Mouse (Mus musculus): ENCODE data around the gene Ino80e.
A peak's percentile ranks its signal among the peaks of the same experiment; 100 is the strongest.
"Not testable (repeated sequence)": the region's sequence is repeated elsewhere in the genome, so short reads cannot be mapped to it uniquely, and the experiment has no call there.

Ino80e gene

DNA sequence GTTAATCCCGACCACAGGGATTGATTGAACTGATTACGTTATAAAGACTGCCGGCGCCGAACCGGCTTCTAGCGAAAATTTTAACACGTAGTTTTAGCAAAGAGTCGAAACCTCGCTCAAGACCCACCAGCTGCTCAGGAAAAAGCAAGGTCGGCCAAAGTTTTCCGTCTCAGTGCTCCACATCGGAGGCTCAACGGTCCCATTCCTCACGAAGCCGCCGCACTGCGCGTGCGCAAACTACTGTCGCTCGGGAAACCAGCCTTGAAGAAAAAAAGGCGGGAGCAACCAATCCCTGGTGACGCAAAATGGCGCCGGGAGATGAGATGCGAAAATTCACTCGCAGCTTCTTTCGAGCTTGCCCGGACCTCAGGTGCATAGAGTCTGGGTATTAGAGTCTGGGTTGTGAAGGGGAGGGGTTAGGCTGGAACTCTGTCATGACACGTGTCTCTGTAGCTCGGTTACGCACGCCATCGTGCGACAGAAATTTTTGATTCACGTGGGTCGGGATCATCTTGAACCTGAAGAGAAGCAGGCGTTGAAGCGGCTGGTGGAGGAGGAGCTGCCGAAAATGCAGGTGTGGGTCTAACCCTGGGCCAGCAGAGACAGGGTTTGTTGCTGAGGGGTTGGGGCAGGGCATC lies at the start of gene Ino80e:
TSS of gene Ino80e (minus strand) at position 231 of the 638 bp plus-strand sequence.
- peak; percentile 92 to 94 for DNase-seq (ENCODE audit: low spot score in 2 of 2)

DNA sequence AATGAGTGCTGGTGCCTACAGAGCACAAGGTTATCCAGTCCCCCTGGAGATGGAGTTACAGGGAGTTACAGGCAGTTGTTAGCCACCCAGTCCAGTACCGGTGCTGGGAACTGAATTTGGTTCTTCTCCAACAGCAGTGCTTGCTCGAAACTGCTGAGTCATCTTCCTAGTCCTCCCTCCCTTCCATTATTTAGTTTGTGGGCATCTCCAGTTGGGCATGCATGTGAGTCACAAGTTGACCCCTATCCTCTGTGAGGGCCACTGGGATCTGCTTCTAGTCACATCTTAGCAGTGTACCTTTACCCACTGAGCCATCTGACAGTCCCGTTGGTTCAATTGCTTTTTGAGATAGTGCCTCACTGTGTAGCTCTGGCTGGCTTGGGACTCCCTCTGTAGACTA lies 43.4 kb upstream of the Ino80e start:
- no peak for DNase-seq (ENCODE audit: low spot score in 2 of 2)

DNA sequence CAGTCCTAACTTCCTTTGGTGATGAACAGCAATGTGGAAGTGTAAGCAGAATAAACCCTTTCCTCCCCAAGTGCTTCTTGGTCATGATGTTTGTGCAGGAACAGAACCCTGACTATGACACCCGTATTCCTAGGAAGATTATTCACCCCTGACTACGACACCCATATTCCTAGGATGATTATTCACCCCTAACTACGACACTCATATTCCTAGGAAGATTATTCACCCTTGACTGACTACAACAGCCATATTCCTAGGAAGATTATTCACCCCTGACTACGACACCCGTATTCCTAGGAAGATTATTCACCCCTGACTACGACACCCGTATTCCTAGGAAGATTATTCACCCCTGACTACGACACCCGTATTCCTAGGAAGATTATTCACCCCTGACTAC lies 37.6 kb upstream of the Ino80e start:
- not testable (repeated sequence) for DNase-seq (ENCODE audit: low spot score in 2 of 2)

DNA sequence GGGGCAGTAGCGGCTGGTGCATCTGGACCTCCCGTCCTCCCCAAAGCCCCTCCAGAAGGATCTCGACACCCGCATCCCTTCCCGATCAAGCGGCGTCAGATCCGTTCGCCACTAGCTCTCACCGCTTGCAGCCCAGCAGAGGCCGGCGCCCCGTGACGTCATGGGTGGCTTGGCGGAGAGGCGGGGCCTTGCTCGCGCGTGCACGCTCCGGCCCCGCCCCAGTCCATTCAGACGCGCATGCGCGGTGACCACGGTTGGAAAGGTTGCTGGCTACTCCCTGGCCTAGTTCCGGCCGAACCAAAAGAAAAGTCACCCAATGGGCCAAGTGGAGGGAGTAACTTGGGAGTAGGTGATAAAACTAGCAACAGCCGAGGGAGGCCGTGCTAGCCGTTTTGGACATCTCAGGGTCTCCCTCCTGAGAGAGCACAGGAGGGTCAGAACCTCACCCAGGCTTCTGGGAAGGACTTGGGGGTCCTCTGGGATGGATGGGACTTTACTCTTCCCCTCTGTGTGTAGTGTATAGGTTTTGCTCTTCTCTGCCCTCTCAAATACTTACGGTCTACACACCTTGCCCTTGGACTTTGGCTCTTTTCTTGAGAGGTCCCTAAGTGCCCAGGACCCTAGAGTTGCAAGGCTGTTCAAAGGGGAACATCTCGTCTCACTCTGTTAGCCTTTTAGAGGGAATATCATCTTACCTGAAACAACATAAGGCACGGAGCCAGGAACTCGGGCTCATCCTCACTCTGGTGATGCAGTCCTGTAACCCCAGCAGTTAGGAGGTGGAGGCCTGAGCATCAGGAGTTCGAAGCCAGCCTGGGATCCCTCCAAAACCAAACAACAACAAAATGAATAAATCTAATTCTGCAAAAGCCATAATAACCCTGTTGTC lies 36.2 kb upstream of the Ino80e start:
- DNase-seq (ENCODE audit: low spot score in 2 of 2) = peak; percentile 87 to 96

DNA sequence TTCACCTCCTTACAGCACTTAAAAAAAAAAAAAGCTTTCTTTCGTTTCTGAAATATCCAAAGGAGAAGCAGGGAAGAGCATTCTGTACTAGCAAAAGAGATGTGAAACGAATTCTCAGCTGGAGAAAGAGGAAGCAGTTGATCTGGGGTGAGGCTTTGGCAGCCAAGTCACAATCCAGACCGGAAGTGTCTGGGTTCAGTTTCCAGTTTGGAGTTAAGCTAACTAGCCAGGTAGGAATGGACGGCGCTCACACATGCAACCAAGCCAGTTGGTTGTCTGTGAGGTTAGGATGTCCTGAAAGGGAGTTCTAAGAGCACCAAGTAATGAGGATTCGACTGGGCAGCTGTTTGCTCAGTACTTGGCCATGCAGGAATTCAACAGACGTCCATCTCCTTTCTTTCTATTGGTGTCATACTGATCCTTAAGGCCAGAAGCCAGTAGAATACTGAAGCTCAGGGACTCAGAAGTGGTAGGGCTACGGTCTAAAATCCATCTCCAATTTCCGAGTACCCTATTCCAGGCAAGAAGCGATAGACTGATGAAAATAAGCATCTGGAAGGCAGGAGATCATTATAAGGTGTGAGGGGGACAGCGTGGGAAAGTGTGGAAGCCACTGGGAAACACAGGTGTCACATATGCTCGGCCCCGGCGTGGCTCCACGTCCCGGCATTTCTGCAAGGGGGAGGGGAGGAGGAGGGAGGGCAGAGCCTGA lies 35.4 kb upstream of the Ino80e start:
- peak in 1 of 2 experiments; percentile 15 for DNase-seq (ENCODE audit: low spot score in 2 of 2)

DNA sequence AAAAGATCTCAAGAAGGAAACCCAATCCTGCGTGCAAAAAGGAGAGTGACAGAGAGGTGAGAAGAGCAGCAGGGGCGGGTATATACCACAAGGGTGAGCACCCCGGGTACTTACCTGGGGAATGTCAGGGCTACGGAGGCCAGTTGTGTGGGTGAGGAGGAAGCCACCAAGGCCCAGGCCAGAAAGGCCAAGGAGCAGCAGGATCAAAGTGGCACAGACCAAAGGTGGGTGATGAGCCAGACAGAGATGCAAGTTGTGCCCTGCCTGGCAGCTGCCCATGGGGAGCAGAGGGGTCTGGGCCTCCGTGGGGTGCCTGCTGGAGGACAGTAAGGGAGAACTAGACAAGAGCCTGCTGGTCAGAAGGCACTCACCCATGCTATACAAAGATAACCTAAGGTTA lies 34.7 kb upstream of the Ino80e start:
- no peak for DNase-seq (ENCODE audit: low spot score in 2 of 2)

DNA sequence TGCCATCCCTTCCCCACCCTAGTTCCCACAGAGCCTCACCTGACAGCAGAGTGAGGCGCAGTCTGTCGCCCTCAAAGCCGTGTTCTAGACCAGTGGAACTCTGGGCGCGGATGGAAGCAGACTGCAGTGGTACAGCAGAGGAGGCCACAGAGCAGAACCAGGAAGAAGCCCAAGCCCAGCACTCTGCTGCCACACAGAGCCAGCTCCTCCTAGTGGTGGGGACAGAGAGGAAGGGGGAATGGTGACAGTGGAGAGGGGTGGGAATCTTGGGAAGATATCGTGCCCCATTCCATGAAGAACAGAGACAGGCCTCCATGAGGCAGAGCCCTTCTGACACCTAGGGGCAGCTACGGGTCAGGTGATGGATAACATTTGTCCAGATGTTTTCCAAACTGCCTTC lies 26.7 kb upstream of the Ino80e start:
- DNase-seq (ENCODE audit: low spot score in 2 of 2) = no peak

DNA sequence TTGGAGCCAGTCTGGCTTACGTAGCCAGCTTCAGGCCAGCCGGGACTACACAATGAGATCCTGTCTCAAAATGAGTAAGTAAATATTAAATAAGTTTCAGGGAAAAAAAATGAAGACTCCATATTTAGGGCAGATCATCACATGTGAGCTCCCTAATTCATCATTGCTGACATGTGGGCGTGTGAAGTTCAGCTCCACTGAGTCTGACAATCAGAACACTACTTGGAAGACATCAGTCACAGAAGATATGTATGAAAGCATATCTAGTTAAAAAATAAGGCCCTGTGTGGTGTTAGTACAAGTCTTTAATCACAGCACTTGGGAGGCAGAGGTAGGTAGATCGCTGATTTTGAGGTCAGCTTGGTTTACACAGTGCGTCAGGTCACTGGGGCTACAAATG lies 25.1 kb upstream of the Ino80e start:
- DNase-seq (ENCODE audit: low spot score in 2 of 2) = no peak

DNA sequence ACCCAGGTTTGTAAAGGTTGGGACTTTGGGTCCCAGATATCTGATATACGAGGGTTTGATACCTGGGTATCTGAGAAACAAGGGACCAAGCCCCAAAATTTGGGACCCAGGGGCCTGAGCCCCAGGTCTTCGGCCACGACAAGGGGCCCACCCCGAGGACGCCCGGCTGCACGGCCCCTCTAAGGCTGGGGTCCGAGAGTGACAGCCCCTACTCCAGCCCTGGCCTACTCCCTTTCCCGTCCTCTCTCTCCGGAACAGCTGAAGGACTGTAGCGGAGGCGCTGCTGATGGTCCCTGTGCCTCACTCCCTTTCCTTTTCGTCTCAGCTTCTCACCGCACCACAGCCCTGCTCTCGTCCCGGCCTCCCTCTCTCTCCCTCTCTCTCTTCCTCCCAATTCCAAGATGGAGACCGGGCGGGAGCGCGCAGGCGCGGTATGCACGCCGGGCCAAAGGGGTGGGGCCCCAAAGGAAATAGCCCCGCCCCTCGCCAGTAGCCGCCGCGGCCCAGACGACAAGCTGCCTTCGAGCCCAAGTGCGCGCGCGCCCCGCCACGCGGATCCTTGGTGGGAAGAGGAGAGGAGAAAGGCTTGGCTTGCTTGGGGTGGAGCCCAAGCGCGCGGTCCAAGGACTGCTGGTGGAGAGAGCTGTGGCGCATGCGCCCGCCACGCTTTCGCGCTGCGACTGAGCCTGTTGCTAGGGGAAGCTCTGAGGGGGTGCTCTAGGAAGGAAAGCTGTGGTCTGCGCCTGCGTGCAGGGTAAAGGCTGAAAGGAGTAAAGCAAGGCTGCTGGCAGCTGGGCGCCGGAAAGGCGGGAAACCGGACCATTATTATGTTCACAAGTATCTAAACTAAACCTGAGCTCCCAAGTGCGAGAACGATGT lies 22.3 kb upstream of the Ino80e start, which contains the start of gene Taok2:
TSS of gene Taok2 (minus strand) at position 418 of the 879 bp plus-strand sequence.
- DNase-seq (ENCODE audit: low spot score in 2 of 2) = peak; percentile 98 to 99

DNA sequence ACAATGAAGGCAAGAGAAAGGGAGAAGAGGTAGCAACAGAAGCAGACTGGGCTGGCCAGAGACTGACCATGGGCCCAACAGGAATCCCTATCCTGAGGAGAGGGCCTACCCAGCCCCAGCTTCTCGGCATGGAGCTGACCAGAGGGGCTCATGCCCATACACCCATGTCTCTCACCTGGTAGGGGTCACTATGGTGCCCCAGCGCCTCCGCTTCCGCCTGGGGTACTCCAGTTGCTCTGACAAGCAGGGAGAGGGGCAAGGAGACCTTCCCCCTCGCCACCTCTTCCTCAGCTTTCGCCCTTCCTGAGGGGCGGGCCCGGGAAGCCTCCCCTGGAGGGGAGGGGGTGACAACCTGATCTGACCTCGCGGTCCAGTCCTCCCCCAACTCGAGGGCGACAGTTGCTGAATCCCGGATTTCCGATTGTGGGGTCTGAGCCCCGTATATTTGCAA lies 21.6 kb upstream of the Ino80e start:
- DNase-seq (ENCODE audit: low spot score in 2 of 2) = no peak

DNA sequence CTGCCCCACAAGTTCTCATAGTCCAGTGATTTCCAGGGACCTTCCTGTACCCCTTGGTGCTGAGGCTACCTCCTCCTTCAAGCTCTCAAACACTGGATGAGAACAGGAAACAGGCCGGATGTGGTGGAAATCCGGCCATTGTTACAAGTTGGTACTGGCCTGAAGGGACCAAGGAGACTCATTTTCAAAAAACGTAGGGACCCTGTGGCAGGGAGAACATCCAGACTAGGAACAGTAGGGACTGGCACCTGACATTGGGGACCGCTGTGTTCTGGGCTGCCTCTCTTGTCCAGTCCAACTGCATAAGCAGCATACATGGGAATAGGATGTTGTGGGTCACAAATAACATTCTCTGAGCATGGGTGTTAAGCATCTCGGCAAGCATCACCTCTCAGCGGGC lies 18.9 kb upstream of the Ino80e start:
- DNase-seq (ENCODE audit: low spot score in 2 of 2) = no peak

DNA sequence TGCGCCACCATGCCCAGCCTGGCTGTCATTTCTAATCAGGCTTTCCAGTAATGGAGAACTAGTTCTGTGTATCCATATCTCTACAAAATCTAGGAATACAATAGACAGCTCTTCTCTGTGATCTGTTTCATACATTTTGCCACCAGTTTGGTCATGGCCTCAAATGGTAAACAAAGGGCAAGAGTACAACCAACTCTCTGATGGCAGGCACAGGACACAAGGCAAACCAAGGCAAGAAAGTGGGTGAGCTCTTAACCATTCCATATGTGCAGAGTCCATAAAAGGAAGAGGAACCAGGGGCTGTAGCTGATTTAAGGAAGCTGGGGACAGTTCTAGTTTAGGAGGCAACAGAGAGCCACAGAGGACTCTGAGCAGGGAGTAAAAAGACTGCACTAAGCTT lies 15.1 kb upstream of the Ino80e start:
- no peak for DNase-seq (ENCODE audit: low spot score in 2 of 2)

DNA sequence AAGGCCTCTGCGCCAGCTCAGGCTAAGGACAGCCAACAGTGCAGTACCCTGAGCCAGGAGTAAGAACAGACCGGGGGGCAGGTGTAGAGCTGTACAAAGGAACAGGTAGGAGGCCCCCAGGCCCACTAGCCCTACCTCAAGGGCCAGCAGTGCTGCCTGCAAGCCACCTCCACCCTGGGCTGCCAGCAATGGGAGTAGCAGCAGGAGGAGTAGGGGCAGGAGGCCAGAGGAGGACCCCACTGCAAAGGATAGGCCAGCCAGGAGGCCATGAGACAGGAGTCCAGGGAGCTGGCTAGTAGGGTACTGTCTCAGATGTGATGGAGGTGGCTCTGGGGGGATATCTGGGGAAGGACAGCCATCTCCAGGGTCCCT lies 8.3 kb upstream of the Ino80e start:
- DNase-seq (ENCODE audit: low spot score in 2 of 2) = no peak

DNA sequence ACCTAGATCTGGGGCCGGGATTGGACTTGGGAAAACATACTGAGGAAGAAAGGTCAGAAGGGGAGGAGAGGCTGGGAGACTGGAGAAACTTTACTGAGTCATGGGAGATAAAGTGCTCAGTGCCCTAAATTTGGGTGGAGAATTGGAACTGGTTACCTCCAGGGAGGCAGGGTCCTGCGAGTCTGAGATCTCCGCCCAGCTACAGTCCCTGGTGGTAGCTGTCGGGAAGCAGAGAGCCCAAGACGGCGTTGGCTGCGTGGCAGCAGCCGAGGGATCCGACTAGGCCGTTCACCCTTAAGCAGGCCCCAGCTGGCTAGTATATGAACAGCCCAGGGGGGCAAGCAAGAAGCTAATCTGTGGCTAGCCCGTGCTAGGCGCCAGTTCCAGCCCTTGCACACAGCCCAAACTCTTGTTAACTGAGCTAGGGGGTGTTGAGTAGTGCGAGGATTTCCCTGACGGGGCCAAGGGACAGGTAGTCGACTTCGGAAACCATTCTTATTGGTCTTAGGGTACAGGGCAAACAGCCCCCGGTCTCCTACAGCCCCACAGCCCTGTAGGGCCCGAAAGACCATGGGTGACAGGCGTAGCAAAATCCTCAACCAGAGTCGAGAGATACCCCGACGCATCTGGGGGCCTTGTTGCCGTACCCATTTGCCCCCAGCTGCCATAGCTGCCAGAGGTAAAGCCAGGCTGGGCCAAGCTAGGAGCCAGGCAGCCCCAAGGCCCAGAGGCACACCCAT lies 7.8 kb upstream of the Ino80e start:
- DNase-seq (ENCODE audit: low spot score in 2 of 2) = no peak

DNA sequence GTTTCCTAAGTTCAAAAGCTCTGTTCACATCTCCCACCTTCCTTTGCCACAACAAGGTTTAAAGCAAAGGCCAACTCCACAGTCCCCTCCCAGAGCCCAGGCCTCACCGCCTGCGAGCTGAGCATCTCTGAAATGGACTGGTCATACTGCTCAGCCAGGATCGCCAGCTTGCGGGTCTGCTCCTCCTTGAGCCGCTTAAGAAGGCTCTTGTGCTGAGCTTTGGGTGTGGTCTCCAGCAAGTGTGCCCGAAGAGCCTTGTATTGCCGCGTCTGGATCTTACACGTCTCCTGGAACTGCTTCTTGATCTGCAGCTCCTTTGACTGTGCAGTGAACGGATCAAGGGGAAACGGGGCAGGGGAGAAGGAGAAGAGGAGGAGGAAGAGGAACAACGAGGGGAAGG lies 5.8 kb upstream of the Ino80e start:
- DNase-seq (ENCODE audit: low spot score in 2 of 2) = no peak

DNA sequence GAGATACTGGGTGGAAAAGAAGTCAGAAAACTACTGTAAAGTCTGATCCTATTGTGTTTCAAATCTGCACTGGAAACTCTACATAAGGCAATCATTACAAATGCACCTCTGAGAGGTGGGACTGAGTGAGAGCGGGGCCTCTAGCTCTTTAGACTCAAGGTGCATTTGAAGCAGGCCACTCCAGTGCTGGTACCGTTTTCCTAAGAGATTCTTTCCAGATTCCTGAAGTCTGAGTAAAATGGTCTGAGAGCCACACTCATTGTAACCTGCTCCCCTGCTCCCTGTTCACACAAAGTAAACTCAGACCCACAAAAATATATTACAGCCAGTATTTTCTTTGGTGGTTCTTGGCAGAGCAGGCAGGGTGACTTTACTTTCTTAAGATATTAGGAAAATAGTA lies 5.4 kb upstream of the Ino80e start:
- no peak for DNase-seq (ENCODE audit: low spot score in 2 of 2)

DNA sequence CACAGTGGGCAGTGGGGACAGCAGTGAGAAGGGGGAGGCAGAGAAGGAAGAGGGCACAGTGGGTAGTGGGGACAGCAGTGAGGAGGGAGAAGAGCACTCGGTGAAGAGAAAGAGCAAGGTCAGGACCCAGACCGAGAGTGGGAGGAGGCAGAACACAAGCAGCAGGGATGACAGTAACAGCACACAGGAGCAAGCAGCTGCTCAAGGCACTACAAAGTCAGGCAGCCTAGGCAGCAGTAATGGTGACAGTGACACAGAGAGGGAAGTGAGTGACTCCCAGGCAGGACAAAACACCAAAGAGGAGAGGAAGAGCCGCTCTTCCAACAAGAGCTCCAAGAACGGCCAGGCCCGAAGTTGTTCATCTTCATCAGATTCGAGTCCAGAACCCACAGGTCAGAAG lies 1.6 kb upstream of the Ino80e start:
- no peak for DNase-seq (ENCODE audit: low spot score in 2 of 2)

DNA sequence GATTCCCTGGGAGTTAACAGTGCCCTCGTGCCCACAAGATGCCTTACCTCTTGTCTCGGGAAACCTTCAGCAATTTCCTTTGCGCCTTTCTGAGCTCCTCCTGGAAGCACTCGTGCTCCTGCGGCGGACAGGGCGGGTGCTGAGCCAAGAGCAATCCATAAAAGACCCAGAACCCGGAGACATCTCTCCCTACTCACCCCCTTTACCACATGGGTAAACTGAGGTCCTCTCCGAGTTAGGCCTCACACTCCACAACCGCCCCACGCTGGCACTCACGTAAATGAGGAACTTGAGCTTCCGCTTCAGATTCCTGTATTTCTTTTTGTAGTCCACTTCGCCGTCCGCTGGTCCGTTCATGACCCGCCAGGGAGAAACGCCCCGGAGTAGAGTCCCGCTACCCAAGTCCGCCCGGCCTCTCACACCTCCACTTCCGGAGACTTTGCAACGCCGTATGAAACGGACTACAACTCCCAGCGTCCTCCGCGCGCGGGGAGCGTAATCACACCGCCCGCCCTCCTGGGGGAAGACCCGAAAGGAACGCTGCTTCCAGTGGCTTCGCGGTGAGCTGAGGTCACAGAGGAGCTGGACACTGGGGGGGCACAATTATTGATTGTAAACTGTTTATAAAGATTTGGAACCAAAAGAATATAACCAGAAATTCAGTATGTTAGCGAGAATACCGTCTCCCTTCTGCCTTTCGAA lies 597 bp downstream of the Ino80e start, which contains the start of gene Hirip3:
TSS of gene Hirip3 (plus strand) at position 544 of the 702 bp plus-strand sequence.
- DNase-seq (ENCODE audit: low spot score in 2 of 2) = peak; percentile 90 to 92

DNA sequence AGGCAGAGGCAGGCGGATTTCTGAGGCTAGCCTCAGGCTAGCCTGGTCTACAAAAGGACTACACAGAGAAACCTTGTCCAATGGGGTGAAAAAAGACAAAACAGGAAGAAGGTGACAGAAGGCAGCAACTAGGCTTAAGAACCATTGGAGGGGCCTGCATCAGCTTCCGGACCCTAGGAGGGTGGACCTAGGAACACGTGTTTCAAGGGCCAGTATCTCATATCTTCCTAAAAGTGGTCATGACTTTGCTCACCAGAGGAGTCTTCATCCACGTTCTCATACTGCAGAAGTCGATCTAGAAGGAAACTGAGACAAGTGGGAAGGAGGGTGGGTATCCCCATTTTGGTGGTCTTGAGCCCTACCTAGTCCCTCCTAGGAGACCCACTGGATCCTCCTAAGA lies 1.2 kb downstream of the Ino80e start:
- DNase-seq (ENCODE audit: low spot score in 2 of 2) = no peak
